Mouse (Mus musculus) small intestine, adult 2 months (tissue): ENCODE data around the gene Klhl32. TPM values are rescaled to one million over a fixed set of nuclear protein-coding genes. Genes with fewer than 3 reads are reported as not detected.

Experiments used
- H3K27ac ChIP-seq: fragments of 200-500 bp; 2 replicates; pipeline ENCODE4 v1.5.1; 2012; ENCODE audit warnings: low read depth, low read length, control low read depth, inconsistent platforms; ENCODE audit not compliant: insufficient read depth
- H3K27me3 ChIP-seq: fragments of 200-500 bp; 2 replicates; pipeline ENCODE4 v1.6.1; 2012; ENCODE audit warnings: mild to moderate bottlenecking, moderate library complexity, low read length, inconsistent platforms; ENCODE audit not compliant: control insufficient read depth, insufficient read depth
- H3K36me3 ChIP-seq: fragments of 200-500 bp; 2 replicates; pipeline ENCODE4 v1.6.1; 2012; ENCODE audit warnings: mild to moderate bottlenecking, low read length, control low read depth, inconsistent platforms; ENCODE audit not compliant: control insufficient read depth, insufficient read depth
- H3K4me1 ChIP-seq: fragments of 200-500 bp; 2 replicates; pipeline ENCODE4 v1.6.1; 2012; ENCODE audit warnings: low read length, inconsistent platforms, mixed read lengths; ENCODE audit not compliant: control insufficient read depth, insufficient read depth, insufficient read length
- H3K4me3 ChIP-seq: fragments of 200-500 bp; 2 replicates; pipeline ENCODE4 v1.5.1; 2012; ENCODE audit warnings: low read depth, mild to moderate bottlenecking, control low read depth, inconsistent platforms, low read length, moderate library complexity
- CTCF ChIP-seq: fragments of 200-500 bp; IDR thresholded peaks from 2 replicates; pipeline ENCODE4 v1.5.1; 2012; ENCODE audit warnings: low read depth, mild to moderate bottlenecking, control low read depth, inconsistent platforms, low read length, moderate library complexity, mixed read lengths; ENCODE audit not compliant: insufficient replicate concordance, insufficient read length; ENCODE audit errors: extremely low read depth
- POLR2A ChIP-seq: fragments of 200-500 bp; IDR thresholded peaks from 2 replicates; pipeline ENCODE4 v1.6.1; 2012; ENCODE audit warnings: low read depth, mild to moderate bottlenecking, control low read depth, inconsistent platforms, low read length, moderate library complexity
- WGBS: fragments of 180-500 bp; shearing (Covaris S2); methylation state at CpG from one replicate; pipeline ENCODE4 v1.1.7; 2018; 5-methylcytosine and 5-hydroxymethylcytosine counted together
- polyA plus RNA-seq: library from polyadenylated mRNA; depleted of rRNA; stranded (reverse); fragments of >200 nt; gene quantifications from 2 replicates; pipeline ENCODE4 v1.2.3, GENCODE M21; 2012

The Klhl32 gene
- polyA plus RNA-seq, 1 experiment, result 0.52 TPM

GRCm38 (mm10) chr4:24763451-24763850 lies 87.5 kb downstream of the Klhl32 start:
- TF ChIP-seq POLR2A (no peak), CTCF (no peak)
- WGBS, result 84% methylated on average over 4 of the region's 4 CpGs

GRCm38 (mm10) chr4:24758954-24759353 lies 92.0 kb downstream of the Klhl32 start:
- Histone ChIP-seq H3K4me3 (no peak overlapping the region), H3K27ac (no peak overlapping the region), H3K27me3 (no peaks in the 10 kb centered on the region), H3K4me1 (no peaks in the 10 kb centered on the region), H3K36me3 (no peaks in the 10 kb centered on the region)
- 93% methylated on average over 1 of the region's 1 CpGs for WGBS
- TF ChIP-seq CTCF (no peak), POLR2A (no peak)

More at GRCm38 (mm10) chr4:24763451-24763850, 87.5 kb downstream of the Klhl32 start:
- Histone ChIP-seq H3K4me1 (no peaks in the 10 kb centered on the region), H3K27ac (no peak overlapping the region), H3K4me3 (no peak overlapping the region), H3K36me3 (no peaks in the 10 kb centered on the region), H3K27me3 (no peaks in the 10 kb centered on the region)

DNA sequence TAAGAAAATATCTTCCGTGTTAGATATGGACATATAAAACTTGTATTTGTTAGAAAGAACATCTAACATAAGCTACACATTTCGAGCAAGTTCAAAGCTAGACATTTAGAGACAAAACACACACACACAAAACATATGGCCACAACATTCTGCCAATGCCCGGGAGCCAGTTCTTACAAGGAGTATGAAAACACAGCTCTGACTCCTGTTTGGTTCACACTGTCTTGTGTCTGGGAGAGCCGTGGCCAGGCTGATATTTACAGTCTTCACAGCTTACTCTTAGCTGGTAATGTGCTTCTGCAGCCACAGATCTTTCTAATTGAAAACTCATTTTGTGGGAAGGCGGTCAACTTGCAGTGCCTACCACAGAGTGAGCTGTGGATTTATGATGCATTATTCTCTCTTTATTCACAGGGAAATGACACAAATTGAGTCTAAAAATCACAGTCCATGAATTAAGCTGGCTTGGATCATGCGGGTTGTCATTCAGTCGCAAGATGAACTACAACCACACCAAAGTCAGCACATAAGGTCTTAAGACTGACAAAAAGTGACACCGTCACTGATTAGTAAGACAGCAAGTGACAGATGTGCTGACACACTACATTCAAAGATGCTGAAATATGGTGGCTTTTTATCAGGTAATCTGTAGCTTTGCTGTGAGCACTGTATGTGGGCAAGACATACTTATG lies 98.3 kb downstream of the Klhl32 start:
- no peak overlapping the region for H3K27ac ChIP-seq
- 81% methylated on average over 8 of the region's 8 CpGs for WGBS
- no peaks in the 10 kb centered on the region for H3K4me1 ChIP-seq
- no peaks in the 10 kb centered on the region for H3K36me3 ChIP-seq
- H3K27me3 ChIP-seq, result no peaks in the 10 kb centered on the region
- no peak overlapping the region for H3K4me3 ChIP-seq
- TF ChIP-seq POLR2A, result no peak
- no peak for TF ChIP-seq CTCF

DNA sequence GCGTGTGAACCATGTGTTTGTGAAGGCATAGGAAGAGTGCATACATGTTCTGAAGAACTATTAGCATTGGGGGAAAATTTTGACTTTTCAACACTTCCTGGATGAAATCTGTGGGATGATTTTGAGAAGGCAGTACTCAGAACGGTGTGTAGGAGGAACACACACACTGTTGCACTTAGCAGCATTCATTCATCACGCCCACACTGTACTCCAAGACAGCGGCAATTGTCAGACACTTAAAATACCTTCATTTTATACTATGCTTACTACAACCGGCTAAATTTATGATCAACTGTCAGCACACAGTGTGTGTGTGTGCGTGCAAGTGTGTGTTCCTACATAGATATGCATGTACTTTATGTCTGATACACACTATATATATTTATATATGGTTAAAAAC lies 113.8 kb downstream of the Klhl32 start:
- H3K4me1 ChIP-seq, result no peaks in the 10 kb centered on the region
- no peaks in the 10 kb centered on the region for H3K27me3 ChIP-seq
- 81% methylated on average over 6 of the region's 6 CpGs for WGBS
- H3K4me3 ChIP-seq, result no peak overlapping the region
- no peak overlapping the region for H3K27ac ChIP-seq
- no peaks in the 10 kb centered on the region for H3K36me3 ChIP-seq
- TF ChIP-seq POLR2A (no peak), CTCF (no peak)

- TF ChIP-seq POLR2A, result no peak
- TF ChIP-seq CTCF, result no peak
- 28% methylated on average over 3 of the region's 3 CpGs for WGBS
- Histone ChIP-seq H3K4me1 (no peaks in the 10 kb centered on the region), H3K36me3 (no peaks in the 10 kb centered on the region), H3K27me3 (no peaks in the 10 kb centered on the region), H3K4me3 (no peak overlapping the region), H3K27ac (no peak overlapping the region)
Measured at GRCm38 (mm10) chr4:24720834-24721233, 130.1 kb downstream of the Klhl32 start.

DNA sequence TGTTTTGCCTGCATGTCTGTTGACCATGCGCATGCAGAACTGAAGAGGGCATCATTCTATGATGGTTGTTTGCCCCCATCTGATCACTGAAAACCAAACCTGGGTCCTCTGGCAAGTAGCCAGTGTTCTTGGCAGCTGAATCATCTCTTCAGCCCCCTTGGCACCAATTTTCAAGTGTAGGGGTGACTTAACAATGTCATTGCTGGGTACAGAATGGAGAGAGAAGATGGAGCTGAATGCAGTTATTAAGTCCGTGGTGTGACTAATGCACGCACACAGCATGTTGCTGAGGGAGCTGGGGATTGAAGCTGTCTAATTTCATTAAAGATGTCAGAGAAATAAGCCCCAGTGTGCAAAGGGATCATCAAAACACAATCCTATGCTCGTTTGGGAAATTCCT lies 135.4 kb downstream of the Klhl32 start:
- TF ChIP-seq CTCF (no peak), POLR2A (no peak)
- no peak overlapping the region for H3K4me3 ChIP-seq
- no peak overlapping the region for H3K27ac ChIP-seq
- no peaks in the 10 kb centered on the region for H3K27me3 ChIP-seq
- no peaks in the 10 kb centered on the region for H3K4me1 ChIP-seq
- H3K36me3 ChIP-seq, result no peaks in the 10 kb centered on the region
- WGBS, result 71% methylated on average over 4 of the region's 4 CpGs

GRCm38 (mm10) chr4:24714367-24714766 lies 136.6 kb downstream of the Klhl32 start:
- Histone ChIP-seq H3K36me3 (no peaks in the 10 kb centered on the region), H3K4me3 (no peak overlapping the region), H3K27ac (no peak overlapping the region), H3K27me3 (no peaks in the 10 kb centered on the region), H3K4me1 (no peaks in the 10 kb centered on the region)
- TF ChIP-seq CTCF (no peak), POLR2A (no peak)
- 84% methylated on average over 10 of the region's 10 CpGs for WGBS
